Mouse (Mus musculus): ENCODE results near the gene Rrn3.
"Not testable (repeated sequence)": the region's sequence is repeated elsewhere in the genome, so short reads cannot be mapped to it uniquely, and the experiment has no call there.

Gene Rrn3

GRCm38 (mm10) chr16:13780353-13781036 lies at the start of gene Rrn3:
TSS of gene Rrn3 (plus strand) at chr16:13780708.
- in situ Hi-C loops (cut with MboI, MseI), result no loop called here

DNA sequence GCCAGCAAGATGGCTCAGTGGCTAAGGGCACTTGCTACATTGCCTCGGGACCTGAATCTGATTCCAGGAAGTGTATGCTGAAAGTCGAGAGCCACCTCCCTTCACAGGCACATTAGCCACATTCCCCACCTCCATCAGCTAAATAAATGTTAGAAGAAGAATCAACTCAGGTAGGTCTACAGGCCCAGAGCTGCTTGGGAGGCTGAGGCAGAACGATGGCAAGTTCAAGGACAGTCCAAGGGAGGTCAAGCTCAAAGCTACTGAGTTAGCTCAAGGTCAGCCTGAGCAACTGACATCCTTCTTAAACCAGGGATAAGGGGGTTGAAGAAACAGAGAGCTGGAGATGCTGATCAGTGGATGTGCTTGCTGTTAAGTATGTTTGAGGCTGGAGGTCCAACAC lies 47.7 kb upstream of the Rrn3 start:
- in situ Hi-C loops (cut with MboI, MseI), result loop anchor here (10.0 kb wide), 1 partner anchor 818 kb away; no protein-coding TSS in a partner anchor

DNA sequence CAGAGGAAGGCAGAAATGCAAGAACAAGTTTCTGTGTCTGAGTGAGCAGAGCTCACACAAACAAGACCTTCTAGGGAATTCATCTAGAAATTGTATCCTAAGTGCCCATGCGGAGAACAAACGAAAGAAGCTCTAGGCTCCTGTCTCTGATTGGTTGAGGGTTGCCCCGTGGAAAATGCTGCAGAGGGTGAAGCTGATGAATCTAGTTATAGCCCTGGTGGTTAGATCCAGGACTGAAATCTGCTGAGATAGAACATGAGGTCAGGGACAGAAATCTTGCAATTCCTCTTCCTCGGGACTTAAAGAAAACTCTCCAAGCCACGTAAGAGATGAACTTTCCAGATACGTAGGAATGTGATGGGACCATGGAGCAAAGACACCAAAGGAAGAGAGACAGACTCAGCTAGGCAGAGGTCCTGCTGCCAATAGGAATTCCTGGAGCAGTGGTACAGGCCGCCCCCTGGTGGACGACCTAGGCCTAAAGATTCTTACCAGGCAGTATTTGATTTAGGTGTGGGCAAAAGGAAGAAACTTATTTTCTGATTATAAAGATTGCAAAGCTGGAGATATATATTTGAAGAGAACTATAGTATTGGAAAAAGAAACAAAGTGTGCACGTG lies 46.9 kb upstream of the Rrn3 start:
- in situ Hi-C loops (cut with MboI, MseI), result loop anchor here (10.0 kb wide), 1 partner anchor 819 kb away; no protein-coding TSS in a partner anchor

DNA sequence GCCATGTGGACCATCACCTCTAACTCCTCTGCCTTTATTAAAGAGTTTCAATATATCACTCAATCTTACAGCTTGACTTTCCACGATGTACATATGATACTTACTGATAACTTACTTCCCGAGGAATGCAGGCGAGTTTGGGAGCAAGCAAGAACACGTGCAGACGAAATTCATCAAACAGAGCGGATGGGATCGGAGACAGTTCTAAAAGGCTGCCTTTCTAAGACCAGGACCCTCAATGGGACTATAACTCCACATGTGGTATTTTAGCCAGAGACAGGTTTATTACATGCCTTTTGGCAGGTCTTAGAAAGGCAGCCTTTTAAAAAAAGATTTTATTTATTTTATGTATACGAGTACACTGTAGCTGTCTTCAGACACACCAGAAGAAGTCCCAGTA lies 44.5 kb upstream of the Rrn3 start:
- in situ Hi-C loops (cut with MboI, MseI), result loop anchor here (10.0 kb wide), 1 partner anchor 821 kb away; no protein-coding TSS in a partner anchor

GRCm38 (mm10) chr16:13739044-13739443 lies 41.5 kb upstream of the Rrn3 start:
- in situ Hi-C loops (cut with MboI, MseI), result loop anchor here (10.0 kb wide), 1 partner anchor 824 kb away; no protein-coding TSS in a partner anchor

- in situ Hi-C loops (cut with MboI, MseI), result no loop called here
These were observed 39.7 kb upstream of the Rrn3 start for GRCm38 (mm10) chr16:13740844-13741243.

- in situ Hi-C loops (cut with MboI, MseI), result no loop called here
These were observed 32.8 kb upstream of the Rrn3 start for GRCm38 (mm10) chr16:13747708-13748107.

DNA sequence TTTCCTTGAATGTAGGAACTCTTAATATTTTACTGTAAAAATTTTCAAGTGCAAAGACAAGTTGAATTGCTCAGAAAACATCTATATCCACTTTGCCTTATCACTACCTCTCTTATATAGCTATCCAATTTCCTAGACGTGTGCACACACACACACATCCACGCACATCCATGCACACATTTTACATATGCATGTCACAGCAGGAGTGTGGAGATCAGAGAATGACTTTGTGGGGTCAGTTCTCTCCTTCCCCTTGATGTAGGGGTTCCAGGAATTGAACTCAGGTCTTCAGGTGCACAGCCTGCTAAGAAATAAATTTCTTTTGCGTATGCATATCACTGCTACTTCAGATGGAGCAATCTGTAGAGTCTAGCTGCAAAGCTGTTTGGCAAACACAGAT lies 32.4 kb upstream of the Rrn3 start:
- in situ Hi-C loops (cut with MboI, MseI), result no loop called here

- in situ Hi-C loops (cut with MboI, MseI), result not testable (repeated sequence)
These were observed 31.7 kb upstream of the Rrn3 start for GRCm38 (mm10) chr16:13748813-13749212.

DNA sequence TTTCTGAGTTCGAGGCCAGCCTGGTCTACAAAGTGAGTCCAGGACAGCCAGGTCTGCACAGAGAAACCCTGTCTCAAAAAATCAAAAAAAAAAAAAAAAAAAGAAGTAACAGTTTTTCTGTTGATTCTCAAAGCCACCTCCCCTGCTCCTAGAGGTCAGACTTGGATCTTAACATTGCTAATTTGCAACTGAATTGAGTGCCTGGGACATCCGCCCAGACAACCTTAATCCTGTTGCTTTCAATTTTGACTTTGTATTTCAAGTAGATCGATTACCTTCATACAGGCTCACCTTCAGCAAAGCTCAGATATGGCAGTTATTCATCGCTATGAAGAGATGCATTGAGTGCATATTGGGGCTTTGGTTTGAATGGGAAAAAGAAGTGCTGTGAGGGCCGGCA lies 31.2 kb upstream of the Rrn3 start:
- in situ Hi-C loops (cut with MboI, MseI), result no loop called here

DNA sequence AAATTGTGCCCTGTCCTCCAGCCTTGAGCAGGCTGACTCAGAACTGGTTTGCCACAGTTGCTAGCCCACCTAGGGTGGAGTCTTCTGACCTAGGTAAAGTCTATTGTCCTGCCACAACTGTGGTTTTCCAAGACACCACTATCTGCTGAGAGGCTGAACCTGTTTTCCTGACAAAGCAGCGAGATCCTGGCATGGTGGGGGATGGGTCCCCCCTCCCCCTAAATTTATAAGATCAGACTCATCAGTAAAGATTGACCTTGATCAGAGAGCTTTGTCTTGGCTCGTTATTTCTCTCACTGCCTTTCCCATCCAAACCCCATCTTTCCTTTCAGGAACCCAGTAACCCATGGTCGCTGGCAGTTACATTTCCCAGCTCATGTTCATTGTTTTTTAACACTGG lies 30.5 kb upstream of the Rrn3 start:
- in situ Hi-C loops (cut with MboI, MseI), result no loop called here

DNA sequence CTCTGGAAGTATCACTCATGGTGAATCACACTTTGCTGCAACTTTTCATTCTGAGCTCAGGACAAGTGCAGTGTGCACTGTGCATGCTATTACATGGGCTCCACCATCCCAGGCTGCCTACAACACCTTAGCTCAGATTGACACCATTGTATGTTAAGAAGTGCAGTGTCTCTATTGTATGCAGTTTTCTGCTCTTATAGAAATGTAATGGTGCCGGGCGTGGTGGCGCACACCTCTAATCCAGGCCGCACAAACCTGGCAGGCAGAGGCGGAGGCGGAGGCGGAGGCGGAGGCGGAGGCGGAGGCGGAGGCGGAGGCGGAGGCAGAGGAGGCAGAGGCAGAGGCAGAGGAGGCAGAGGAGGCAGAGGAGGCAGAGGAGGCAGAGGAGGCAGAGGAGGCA lies 29.9 kb upstream of the Rrn3 start:
- in situ Hi-C loops (cut with MboI, MseI), result no loop called here

DNA sequence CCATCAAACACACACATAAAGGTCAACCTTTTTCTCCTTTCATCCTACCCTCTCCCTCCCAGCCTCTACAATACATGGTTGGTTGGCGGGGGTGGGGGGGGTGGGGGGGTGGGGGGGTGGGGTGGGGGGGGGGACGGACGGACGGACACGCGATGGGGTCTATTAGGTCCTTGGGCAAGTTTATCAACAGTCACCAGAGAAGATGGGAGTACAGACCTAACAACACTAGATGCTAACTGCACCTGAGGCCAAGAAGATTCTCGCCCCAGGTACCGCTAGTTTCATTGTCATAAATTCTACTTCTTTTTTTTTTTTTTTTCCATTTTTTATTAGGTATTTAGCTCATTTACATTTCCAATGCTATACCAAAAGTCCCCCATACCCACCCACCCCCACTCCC lies 26.5 kb upstream of the Rrn3 start:
- in situ Hi-C loops (cut with MboI, MseI), result no loop called here

GRCm38 (mm10) chr16:13754400-13755190 lies 25.9 kb upstream of the Rrn3 start:
- in situ Hi-C loops (cut with MboI, MseI), result no loop called here

DNA sequence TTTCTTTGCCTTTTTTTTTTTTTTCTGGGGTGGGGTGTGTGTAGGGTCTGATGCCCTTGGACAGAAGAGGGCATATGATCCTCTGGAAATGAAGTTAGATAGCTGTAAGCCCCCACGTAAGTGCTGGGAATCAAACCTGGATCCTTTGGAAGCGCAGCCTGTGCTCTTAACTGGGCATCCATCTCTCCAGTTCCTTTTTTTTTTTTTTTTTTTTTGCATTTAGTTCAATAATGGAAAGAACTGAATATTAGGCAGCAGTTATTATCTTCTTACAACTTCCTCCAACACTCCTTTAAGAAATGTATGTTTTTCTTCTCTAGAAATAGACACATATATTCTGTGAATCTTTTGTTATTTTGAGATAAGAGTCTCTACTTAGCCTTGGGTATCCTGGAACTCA lies 22.7 kb upstream of the Rrn3 start:
- in situ Hi-C loops (cut with MboI, MseI), result no loop called here

- in situ Hi-C loops (cut with MboI, MseI), result not testable (repeated sequence)
These were observed 17.7 kb upstream of the Rrn3 start for GRCm38 (mm10) chr16:13762807-13763206.

DNA sequence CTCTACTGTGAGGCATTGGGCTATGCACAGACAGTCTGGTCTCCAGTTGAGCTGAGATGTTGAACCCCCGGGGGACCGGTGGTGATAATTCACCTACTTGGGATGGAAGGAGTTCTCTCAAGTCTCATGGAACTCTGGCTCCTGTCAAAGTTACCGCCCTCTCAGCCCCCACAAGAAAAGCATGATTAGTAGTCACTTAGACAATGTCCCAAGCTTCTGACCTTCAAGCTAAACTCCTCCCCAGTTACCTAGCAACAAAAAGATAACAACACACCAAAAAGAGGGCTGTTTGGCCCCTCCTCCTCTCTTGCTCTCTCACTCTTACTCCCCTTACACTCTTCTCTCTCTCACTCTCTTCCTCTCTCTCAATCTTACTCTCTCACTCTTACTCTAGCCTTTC lies 16.0 kb upstream of the Rrn3 start:
- in situ Hi-C loops (cut with MboI, MseI), result no loop called here

DNA sequence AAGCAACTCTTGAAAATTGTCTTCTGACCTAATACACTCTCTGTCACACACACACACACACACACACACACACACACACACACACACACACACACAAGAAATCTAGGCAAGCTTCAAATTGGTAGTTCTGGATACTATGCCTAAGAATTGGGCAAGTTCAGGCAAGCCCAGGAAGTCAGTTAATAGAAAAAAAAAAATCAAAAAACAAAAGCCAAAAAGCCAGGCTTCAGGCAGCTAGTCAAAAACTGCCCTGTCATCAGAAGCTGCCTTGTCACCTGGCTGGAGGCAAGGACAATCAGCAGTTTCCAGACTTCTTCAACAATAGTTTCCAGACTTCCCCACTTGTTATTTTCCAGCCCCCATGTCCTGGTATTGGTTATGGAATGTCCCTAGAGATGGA lies 14.1 kb upstream of the Rrn3 start:
- in situ Hi-C loops (cut with MboI, MseI), result no loop called here

- in situ Hi-C loops (cut with MboI, MseI), result not testable (repeated sequence)
These were observed 8.9 kb upstream of the Rrn3 start for GRCm38 (mm10) chr16:13771603-13772002.

- in situ Hi-C loops (cut with MboI, MseI), result not testable (repeated sequence)
These were observed 8.5 kb upstream of the Rrn3 start for GRCm38 (mm10) chr16:13772051-13772450.

- in situ Hi-C loops (cut with MboI, MseI), result not testable (repeated sequence)
These were observed 6.5 kb upstream of the Rrn3 start for GRCm38 (mm10) chr16:13774011-13774410.

DNA sequence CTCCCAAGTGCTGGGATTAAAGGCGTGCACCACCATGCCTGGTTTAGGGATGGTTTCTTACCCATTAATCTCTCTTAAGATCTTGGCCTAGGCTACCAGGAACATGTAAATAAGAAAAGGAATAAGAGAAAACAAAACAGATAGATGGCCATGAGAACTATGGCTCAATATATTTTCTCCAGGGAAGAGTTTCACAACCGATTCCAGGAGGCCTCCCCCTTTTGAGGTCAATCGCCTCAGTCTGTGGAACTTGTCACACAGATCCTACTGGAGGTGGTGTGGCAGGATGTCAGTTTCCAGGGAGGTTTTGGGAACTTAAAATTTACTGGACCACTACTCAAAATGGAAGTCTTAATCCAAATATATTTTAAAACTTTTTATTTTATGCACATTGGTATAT lies 5.9 kb upstream of the Rrn3 start:
- in situ Hi-C loops (cut with MboI, MseI), result not testable (repeated sequence)

DNA sequence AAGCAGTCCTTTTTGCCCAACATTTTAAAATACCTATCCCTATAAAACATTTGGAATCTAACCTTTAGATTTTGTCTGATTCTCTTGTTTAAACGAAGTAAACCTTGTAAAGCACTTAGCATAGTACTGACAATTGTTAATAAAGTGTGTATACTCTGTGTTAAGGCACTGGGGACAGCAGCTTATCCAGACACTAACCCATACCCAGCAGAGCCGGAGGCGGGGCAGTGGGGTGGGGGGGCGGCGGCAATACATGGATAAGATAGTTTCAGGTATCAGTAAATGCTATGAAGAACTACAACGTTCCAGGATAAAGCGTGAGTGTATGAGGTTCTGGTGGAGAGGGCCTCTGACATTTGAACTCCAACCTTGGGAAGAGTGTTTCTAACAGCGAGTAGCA lies 708 bp downstream of the Rrn3 start:
- in situ Hi-C loops (cut with MboI, MseI), result no loop called here
